Mouse (Mus musculus) intestine, embryonic 14.5 days (tissue): Measurements from ENCODE around the gene Lancl2. TPM values are rescaled to one million over a fixed set of nuclear protein-coding genes. Genes with fewer than 3 reads are reported as not detected.

Experiments
- ATAC-seq: fragments of 200-750 bp; cut with Nextera tagmentation; replicated peaks from 2 replicates; pipeline ENCODE4 v1.8.0; 2017; ENCODE audit warnings: low read depth, moderate number of reproducible peaks, moderate TSS enrichment, moderate library complexity; ENCODE audit not compliant: low FRiP score, low TSS enrichment
- DNase-seq: peaks from one replicate; pipeline ENCODE4 v3.0.0-alpha.2; 2018; ENCODE audit warnings: low spot score
- H3K27ac ChIP-seq: fragments of 300-500 bp; sonication (generic); 2 replicates; pipeline ENCODE4 v1.5.1; 2014; ENCODE audit warnings: low read depth, mild to moderate bottlenecking, control low read depth
- H3K27me3 ChIP-seq: fragments of 300-500 bp; sonication (generic); replicated peaks from 2 replicates; pipeline ENCODE4 v1.6.1; 2014; ENCODE audit warnings: low read length, control low read depth; ENCODE audit not compliant: control insufficient read depth, insufficient read depth
- H3K36me3 ChIP-seq: fragments of 300-500 bp; sonication (generic); 2 replicates; pipeline ENCODE4 v1.6.1; 2014; ENCODE audit warnings: low read length, control low read depth; ENCODE audit not compliant: control insufficient read depth, insufficient read depth
- H3K4me1 ChIP-seq: fragments of 300-500 bp; sonication (generic); replicated peaks from 2 replicates; pipeline ENCODE4 v1.6.1; 2014; ENCODE audit warnings: low read length, control low read depth, mixed read lengths; ENCODE audit not compliant: control insufficient read depth, insufficient read depth
- H3K4me2 ChIP-seq: fragments of 300-500 bp; sonication (generic); 2 replicates; pipeline ENCODE4 v1.6.1; 2014; ENCODE audit warnings: low read length
- H3K4me3 ChIP-seq: fragments of 300-500 bp; sonication (generic); 2 replicates; pipeline ENCODE4 v1.5.1; 2014; ENCODE audit warnings: low read depth, low read length, control low read depth, mixed read lengths
- H3K9ac ChIP-seq: fragments of 300-500 bp; sonication (generic); 2 replicates; pipeline ENCODE4 v1.6.1; 2014; ENCODE audit warnings: mild to moderate bottlenecking, low read length
- H3K9me3 ChIP-seq: fragments of 300-500 bp; sonication (generic); 2 replicates; pipeline ENCODE4 v1.6.1; 2016; ENCODE audit warnings: low read length, control low read depth; ENCODE audit not compliant: control insufficient read depth
- WGBS: fragments of 180-500 bp; shearing (Covaris S2); extraction: QIAGEN DNeasy Blood & Tissue Kit; methylation state at CpG from one replicate; pipeline ENCODE4 v1.1.7; 2014; 5-methylcytosine and 5-hydroxymethylcytosine counted together
- polyA plus RNA-seq: library from polyadenylated mRNA; unstranded; fragments of >200 nt; fragmentation: Nextera tagmentation; extraction: Ambion mirVana; gene quantifications from 2 replicates; pipeline ENCODE4 v1.2.1, GENCODE M21; 2014

Gene Lancl2
- polyA plus RNA-seq, 1 experiment from 2014 or later, result 21.4 TPM

DNA sequence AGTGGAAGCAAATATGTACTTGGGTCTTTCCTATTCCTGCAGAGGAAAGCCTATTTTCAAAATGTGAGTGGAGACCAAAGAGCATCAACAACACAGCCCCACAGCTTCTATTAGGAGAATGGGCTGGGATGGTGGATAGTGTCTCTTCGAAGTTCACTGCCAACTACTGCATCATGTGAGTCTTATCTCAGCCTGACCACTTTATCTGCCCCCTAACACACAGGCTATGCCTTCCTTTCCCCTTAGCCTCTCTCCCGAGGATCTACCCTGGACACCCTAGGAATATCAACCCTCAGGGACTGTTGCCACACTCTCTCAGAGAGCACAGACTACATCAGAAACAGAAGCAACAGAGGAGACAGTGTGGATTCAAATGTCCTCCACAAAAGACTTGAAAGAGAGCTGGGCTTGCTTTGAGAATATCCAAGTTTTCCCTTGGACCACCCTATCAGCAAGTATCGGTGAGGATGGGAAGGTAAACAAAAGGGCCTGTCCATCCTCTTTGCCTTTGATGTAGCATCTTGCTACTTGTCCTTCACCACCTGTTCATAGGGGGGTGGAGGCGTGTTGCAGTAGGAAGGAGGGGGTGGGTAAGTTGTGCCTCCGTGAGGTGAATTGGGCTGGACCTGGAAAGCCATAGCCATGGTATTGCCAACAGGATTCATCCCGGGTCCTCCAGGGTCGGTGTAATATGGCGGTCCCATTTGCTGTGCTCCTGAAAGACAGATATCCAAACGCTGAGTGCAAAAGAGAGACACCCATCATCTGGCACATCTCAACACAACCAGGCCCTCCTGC lies 51.8 kb downstream of the Lancl2 start:
- no peaks in the 10 kb centered on the region for H3K9me3 ChIP-seq
- H3K36me3 ChIP-seq, result peaks cover 22% of the 10 kb centered on the region
- no peak overlapping the region for H3K9ac ChIP-seq
- no peak overlapping the region for H3K4me3 ChIP-seq
- DNase-seq (no peak), ATAC-seq (no peak)
- H3K27ac ChIP-seq, result no peak overlapping the region
- H3K4me1 ChIP-seq, result no peaks in the 10 kb centered on the region
- 90% methylated on average over 9 of the region's 9 CpGs for WGBS
- no peak overlapping the region for H3K4me2 ChIP-seq
- no peaks in the 10 kb centered on the region for H3K27me3 ChIP-seq

DNA sequence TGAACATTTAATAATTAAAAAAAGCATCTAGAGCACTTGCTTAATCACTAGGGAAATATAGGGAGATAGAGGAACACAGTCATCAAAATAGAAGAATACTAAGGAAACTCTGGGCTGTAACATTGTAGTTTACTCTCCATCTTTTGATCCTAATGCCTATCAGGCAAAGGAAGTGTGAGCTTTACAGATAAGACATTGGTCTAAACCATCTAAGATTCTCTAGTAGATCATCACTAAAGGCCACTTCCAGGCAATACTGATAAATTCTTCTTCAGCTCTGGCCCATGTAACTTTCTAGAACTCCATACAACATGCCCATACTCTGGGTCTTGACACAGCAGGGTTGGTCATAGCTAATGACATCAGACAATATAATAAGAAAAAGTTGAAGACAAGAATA lies 60.7 kb downstream of the Lancl2 start:
- H3K27me3 ChIP-seq, result no peaks in the 10 kb centered on the region
- H3K4me3 ChIP-seq, result no peak overlapping the region
- H3K4me2 ChIP-seq, result no peak overlapping the region
- H3K4me1 ChIP-seq, result no peaks in the 10 kb centered on the region
- no peaks in the 10 kb centered on the region for H3K9me3 ChIP-seq
- peaks cover 26% of the 10 kb centered on the region for H3K36me3 ChIP-seq
- H3K27ac ChIP-seq, result no peak overlapping the region
- H3K9ac ChIP-seq, result no peak overlapping the region
- no peak for DNase-seq
- ATAC-seq, result no peak

DNA sequence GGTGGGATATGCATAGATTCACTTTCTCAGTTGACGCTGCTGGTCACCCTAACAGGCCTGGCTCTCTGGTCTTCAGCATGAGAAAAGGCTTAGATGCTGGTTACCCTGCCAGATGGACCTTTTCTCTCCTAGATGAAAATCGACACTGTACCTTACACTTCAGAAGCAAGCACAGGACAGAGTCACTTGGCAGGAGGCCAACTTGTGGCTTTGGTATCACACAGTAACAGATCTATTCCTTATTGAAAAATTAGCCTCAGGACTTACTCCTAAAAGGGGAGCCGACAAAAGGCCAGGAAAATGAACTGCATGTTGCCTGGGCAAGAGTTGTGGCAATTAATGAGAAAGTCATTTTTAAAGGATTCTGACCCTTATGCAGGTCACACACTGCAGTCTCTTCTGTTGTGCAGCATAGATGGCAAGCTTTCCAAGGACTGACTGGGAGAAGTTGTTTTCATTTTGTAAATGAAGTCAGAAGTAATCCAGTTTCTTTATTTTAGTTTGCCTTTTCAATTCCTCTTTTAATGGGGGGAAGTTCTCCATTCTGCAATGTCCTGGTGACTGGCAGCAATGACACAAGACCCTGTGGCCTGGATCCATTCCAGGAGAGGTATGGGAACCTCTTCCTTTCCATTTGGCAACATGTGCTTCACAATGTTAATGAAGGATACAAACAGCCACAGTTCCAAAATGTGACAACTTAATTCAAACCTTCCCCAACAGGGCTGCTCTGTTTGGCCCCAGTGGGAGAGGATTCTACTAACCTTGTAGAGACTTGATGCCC lies 62.9 kb downstream of the Lancl2 start:
- Histone ChIP-seq H3K9me3 (no peaks in the 10 kb centered on the region), H3K9ac (no peak overlapping the region), H3K27me3 (no peaks in the 10 kb centered on the region), H3K4me3 (no peak overlapping the region), H3K4me1 (no peaks in the 10 kb centered on the region), H3K36me3 (peaks cover 32% of the 10 kb centered on the region), H3K27ac (no peak overlapping the region), H3K4me2 (no peak overlapping the region)
- 66% methylated on average over 3 of the region's 3 CpGs for WGBS
- ATAC-seq (no peak), DNase-seq (no peak)

DNA sequence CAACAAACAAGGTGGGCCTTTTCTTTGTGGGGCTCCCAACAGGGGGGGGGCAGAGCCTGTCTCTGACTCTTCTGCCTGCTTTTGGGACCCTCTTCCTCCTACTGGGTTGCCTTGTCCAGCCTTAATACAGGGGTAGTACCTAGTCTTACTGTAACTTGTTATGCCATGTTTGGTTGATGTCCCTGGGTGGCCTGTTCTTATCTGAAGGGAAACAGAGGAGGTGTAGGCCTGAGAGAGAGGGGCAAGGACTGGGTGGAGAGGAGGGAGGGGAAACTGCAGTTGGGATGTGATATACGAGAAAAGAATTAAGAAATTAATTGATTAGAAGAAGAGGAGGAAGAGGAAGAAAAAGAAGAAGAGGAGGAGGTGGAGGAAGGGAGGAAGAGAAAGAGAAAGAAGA lies 63.9 kb downstream of the Lancl2 start:
- WGBS, result 79% methylated on average over 1 of the region's 1 CpGs
- no peak for ATAC-seq

DNA sequence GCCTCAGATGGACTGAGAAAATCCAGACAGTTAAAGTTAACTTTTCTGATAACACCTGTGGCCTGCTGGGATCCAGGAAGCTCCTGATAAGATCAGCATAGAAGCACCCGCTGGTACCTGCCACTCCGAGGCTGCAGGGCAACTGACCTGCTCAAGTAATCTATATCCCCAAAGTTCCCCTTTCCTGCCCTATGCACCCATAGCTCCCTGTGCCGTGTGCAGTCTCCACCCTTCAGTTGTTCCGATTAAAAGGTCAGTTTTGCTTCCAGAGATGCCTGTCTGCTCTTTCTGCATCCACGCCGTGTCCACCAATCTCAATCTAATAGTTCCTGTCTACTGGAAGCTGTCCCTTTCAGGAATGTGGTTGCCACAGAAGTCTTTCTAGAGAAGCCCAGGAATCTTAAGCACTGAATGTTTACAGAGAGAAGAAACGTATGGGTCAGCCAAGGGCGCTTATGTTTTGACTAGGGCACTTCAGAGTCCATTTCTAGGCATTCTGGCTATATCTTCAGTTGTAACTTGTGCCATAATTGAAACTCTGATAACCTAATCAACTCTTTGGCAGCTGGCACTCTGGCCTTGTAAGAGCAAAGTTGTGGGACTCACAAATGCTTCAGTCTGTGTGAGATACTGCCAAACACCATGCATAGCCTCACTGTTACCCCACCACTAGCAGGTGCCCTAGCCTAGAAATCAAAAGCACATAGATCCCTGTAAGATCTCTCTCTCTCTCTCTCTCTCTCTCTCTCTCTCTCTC lies 65.0 kb downstream of the Lancl2 start:
- Histone ChIP-seq H3K9me3 (no peaks in the 10 kb centered on the region), H3K36me3 (peaks cover 23% of the 10 kb centered on the region; the same call in 1 of the 2 replicates), H3K27ac (no peak overlapping the region), H3K4me3 (no peak overlapping the region), H3K4me2 (no peak overlapping the region), H3K9ac (no peak overlapping the region), H3K27me3 (no peaks in the 10 kb centered on the region), H3K4me1 (no peaks in the 10 kb centered on the region)
- 34% methylated on average over 8 of the region's 8 CpGs for WGBS
- ATAC-seq (no peak), DNase-seq (no peak)

More for the DNA sequence above, 63.9 kb downstream of the Lancl2 start:
- no peak overlapping the region for H3K4me3 ChIP-seq
- H3K4me1 ChIP-seq, result no peaks in the 10 kb centered on the region
- no peak overlapping the region for H3K27ac ChIP-seq
- H3K9ac ChIP-seq, result no peak overlapping the region
- no peaks in the 10 kb centered on the region for H3K27me3 ChIP-seq
- DNase-seq, result no peak
- peaks cover 29% of the 10 kb centered on the region for H3K36me3 ChIP-seq
- no peaks in the 10 kb centered on the region for H3K9me3 ChIP-seq
- H3K4me2 ChIP-seq, result no peak overlapping the region

DNA sequence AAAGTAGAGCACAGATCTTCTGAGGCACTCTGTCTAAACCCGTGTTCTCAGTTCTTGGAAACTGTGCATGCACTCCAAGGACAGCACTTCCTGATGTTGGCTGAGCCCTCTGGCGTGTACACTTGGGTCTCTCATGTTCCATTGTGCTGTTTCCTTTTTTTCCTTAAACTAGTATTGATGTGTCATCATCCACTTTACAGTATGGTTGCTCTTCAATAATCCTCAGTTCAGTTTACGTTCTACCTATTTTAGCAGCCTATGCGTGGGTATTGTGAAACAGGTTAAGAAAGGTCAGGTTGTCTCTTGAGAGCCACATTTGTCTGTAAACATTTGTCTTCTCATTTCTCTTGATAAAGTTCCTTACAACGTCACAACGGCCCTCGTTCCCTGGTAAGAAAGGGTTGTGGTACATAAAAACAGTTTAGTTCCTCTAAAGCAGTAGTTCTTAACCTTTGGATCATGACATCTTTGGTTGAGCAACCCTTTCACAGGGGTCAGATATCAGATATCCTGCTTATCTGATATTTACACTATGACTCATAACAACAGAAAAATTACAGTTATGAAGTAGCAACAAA lies 66.7 kb downstream of the Lancl2 start:
- ATAC-seq, result no peak
- Histone ChIP-seq H3K27me3 (no peaks in the 10 kb centered on the region), H3K4me3 (no peak overlapping the region), H3K9me3 (no peaks in the 10 kb centered on the region), H3K36me3 (peaks cover 27% of the 10 kb centered on the region), H3K27ac (no peak overlapping the region), H3K4me1 (no peaks in the 10 kb centered on the region), H3K9ac (no peak overlapping the region), H3K4me2 (no peak overlapping the region)
- no peak for DNase-seq
- WGBS, result 70% methylated on average over 7 of the region's 7 CpGs

DNA sequence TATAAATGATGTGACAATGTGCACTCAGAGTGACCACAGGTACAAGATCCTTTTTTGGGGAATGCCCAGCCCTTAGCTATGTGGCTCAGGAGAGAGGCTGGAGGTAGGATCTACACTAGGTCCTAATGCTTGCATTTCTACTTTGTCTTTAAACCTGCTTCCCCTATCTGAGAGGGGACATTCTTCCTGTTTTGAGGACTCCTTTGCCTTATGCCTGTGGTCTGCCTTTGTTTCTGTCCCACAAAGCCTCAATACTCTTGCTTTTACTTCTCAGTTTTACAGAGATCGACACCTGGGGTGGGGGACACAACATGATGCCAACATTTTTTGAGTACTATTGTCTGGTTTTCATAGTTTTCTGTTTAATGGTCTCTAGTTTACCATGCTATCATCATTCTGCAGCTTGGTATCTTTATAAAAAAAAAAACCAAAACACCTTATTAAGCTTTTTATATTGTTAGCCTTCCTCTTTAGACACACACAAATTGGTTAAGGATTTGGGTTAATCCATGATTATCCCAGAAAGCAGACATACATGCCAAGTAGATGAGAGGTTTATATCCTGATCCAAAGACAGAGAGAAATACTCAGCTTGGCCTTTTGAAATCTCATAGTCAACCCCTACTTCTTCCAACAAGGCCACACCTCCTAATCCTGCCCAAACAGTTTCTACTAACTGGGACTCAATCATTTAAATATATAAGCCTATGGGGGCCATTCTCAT lies 68.3 kb downstream of the Lancl2 start:
- Histone ChIP-seq H3K4me1 (no peaks in the 10 kb centered on the region), H3K27ac (no peak overlapping the region), H3K4me3 (no peak overlapping the region), H3K9ac (no peak overlapping the region), H3K27me3 (no peaks in the 10 kb centered on the region), H3K36me3 (peaks cover 34% of the 10 kb centered on the region), H3K4me2 (no peak overlapping the region), H3K9me3 (no peaks in the 10 kb centered on the region)
- 90% methylated on average over 1 of the region's 1 CpGs for WGBS
- ATAC-seq (no peak), DNase-seq (no peak)

DNA sequence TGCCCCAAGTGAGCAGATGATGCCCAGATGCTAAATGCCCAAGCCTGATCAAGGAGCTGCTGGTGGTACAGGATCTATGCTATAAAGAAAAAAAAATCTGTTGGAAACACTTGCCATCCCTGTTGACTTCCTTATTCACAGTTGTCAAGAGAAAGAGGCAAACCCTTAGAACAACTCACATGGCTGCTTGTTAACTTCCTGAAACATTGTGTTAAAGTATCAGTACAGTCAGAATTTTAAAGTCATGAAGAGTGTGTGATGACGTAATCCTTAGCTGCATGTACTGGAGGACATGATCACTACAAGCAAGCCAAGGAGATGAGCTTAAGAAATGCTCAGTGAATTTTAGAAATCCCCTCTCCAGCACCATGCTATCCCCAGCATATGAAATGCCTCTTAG lies 71.5 kb downstream of the Lancl2 start:
- Histone ChIP-seq H3K4me1 (no peaks in the 10 kb centered on the region), H3K9me3 (no peaks in the 10 kb centered on the region), H3K9ac (no peak overlapping the region), H3K4me3 (no peak overlapping the region), H3K4me2 (no peak overlapping the region), H3K27me3 (no peaks in the 10 kb centered on the region), H3K27ac (no peak overlapping the region), H3K36me3 (peaks cover 26% of the 10 kb centered on the region)
- no peak for DNase-seq
- WGBS, result 90% methylated on average over 1 of the region's 1 CpGs
- ATAC-seq, result no peak
